10 mouse cellular contexts compared by ENCODE assay signal in genomic region chr1:72826446-72826845, GRCm38 (mm10). TPM values are rescaled to one million over a fixed set of nuclear protein-coding genes. Genes with fewer than 3 reads are reported as not detected.
DNase-seq lines count a peak whose midpoint lies in the region; ATAC-seq and TF ChIP-seq lines count a peak whose summit lies in the region.
"Had no signal": no experiment of that assay in that cellular context is flagged by ENCODE, and none has a peak within 500 bp of the region (broad histone marks: within the 10 kb centered on the region; RNA-seq: fewer than 3 reads in every experiment).

No protein-coding gene starts in this region.

- H3K36me3 ChIP-seq in E14TG2a.4 (ENCODE audit: insufficient read depth, low read length), result peaks cover 42% of the 10 kb centered on the region
- peaks cover 38% of the 10 kb centered on the region for H3K36me3 ChIP-seq in hindbrain, embryonic 10.5 days
- H3K36me3 ChIP-seq in midbrain, embryonic 13.5 days, result peaks cover 17% of the 10 kb centered on the region

- no peaks in the 10 kb centered on the region for H3K9me3 ChIP-seq in E14TG2a.4 (ENCODE audit: low read length)
- 0 out of 2 replicates have a peak, but pooled peaks cover 4% of the 10 kb centered on the region for H3K9me3 ChIP-seq in hindbrain, embryonic 10.5 days
- no peaks in the 10 kb centered on the region; the same call in 1 of the 2 replicates for H3K9me3 ChIP-seq in midbrain, embryonic 13.5 days

- peak overlapping the region; percentile 92 for H3K4me2 ChIP-seq in midbrain, embryonic 13.5 days (replicated peaks)

- H3K27ac ChIP-seq in hindbrain, embryonic 10.5 days, result peak overlapping the region; percentile 94
- peak overlapping the region; percentile 91 for H3K27ac ChIP-seq in midbrain, embryonic 13.5 days

- peak overlapping the region; percentile 98 for H3K4me3 ChIP-seq in E14TG2a.4 (replicated peaks; ENCODE audit: low read length)
- peak overlapping the region; percentile 83 for H3K4me3 ChIP-seq in hindbrain, embryonic 10.5 days
- H3K4me3 ChIP-seq in midbrain, embryonic 13.5 days (replicated peaks), result peak overlapping the region; percentile 86

- peak; percentile 84 for DNase-seq in R1 (ENCODE audit: low read depth, low spot score)
- DNase-seq in hindbrain, embryonic 10.5 days (ENCODE audit: low spot score), result peak; percentile 66
- DNase-seq in cerebellum, adult 9-10 months, result no peak
- DNase-seq in kidney, postnatal 10 days, result no peak
- DNase-seq: kidney, postnatal 36 days; thymus, adult 18-20 months had no signal

- H3K9ac ChIP-seq in midbrain, embryonic 13.5 days (replicated peaks), result peak overlapping the region; percentile 90

- H3K27me3 ChIP-seq in E14TG2a.4 (ENCODE audit: insufficient read depth, low read length), result no peaks in the 10 kb centered on the region
- peaks cover 15% of the 10 kb centered on the region for H3K27me3 ChIP-seq in hindbrain, embryonic 10.5 days (ENCODE audit: insufficient read depth, poor library complexity, severe bottlenecking)
- H3K27me3 ChIP-seq in midbrain, embryonic 13.5 days, result no peaks in the 10 kb centered on the region; the same call in 1 of the 2 replicates

- 0 out of 2 replicates have a peak, but pooled peaks have one; percentile 6 for ATAC-seq in midbrain, embryonic 13.5 days
- ATAC-seq in frontal cortex, adult (ENCODE audit: low TSS enrichment), result no peak
- ATAC-seq in granulocyte monocyte progenitor cell, adult 5-6 weeks (replicated peaks; ENCODE audit: poor library complexity, severe bottlenecking), result no peak

- 0% methylated on average over 6 of the region's 6 CpGs for WGBS in hindbrain, embryonic 10.5 days
- 0% methylated on average over 6 of the region's 6 CpGs for WGBS in midbrain, embryonic 13.5 days

- H3K4me1 ChIP-seq in E14TG2a.4 (replicated peaks; ENCODE audit: low read depth, low read length), result peaks cover 62% of the 10 kb centered on the region
- H3K4me1 ChIP-seq in hindbrain, embryonic 10.5 days (replicated peaks), result peaks cover 60% of the 10 kb centered on the region
- H3K4me1 ChIP-seq in midbrain, embryonic 13.5 days (replicated peaks), result peaks cover 46% of the 10 kb centered on the region

- no peak for TF ChIP-seq CTCF in E14TG2a.4 (conservative IDR thresholded peaks at IDR 0.05; ENCODE audit: low read length)

RNA-seq across cellular contexts. Expression of gene Igfbp2, which starts 2.1 kb away (rescaled TPM):
- polyA plus RNA-seq in hindbrain, embryonic 10.5 days (2016; fragmentation: Nextera tagmentation; extraction: Ambion mirVana), result 493 and 750 TPM in 2 replicates
- 294 and 385 TPM in 2 replicates for polyA plus RNA-seq in midbrain, embryonic 13.5 days (2015; fragmentation: Nextera tagmentation; extraction: Ambion mirVana)
- not detected in 2 replicates for total RNA-seq in granulocyte monocyte progenitor cell, adult 5-6 weeks (2014; fragmentation: Nextera tagmentation)
- not detected in 2 replicates for total RNA-seq in granulocyte monocyte progenitor cell, adult 5-6 weeks (2017)

RNA-seq across cellular contexts. Expression of gene Igfbp5, which starts 48.2 kb away (rescaled TPM):
- 35.4 and 40.7 TPM in 2 replicates for polyA plus RNA-seq in hindbrain, embryonic 10.5 days (2016; fragmentation: Nextera tagmentation; extraction: Ambion mirVana)
- polyA plus RNA-seq in midbrain, embryonic 13.5 days (2015; fragmentation: Nextera tagmentation; extraction: Ambion mirVana), result 28.7 and 31.8 TPM in 2 replicates
- not detected in 2 replicates for total RNA-seq in granulocyte monocyte progenitor cell, adult 5-6 weeks (2014; fragmentation: Nextera tagmentation)
- total RNA-seq in granulocyte monocyte progenitor cell, adult 5-6 weeks (2017), result 0.09 TPM in 1 of 2 replicates, not detected in the other

Comparison
In these comparisons a context has a peak if more than half of its experiments do, and no peak if none do; other contexts are left out.
1. DNase-seq: peak in R1 (single experiment) and hindbrain, embryonic 10.5 days (single experiment); none in cerebellum, adult 9-10 months (single experiment) and kidney, postnatal 10 days (single experiment).
2. Peak in every context shown above with its lines, with median percentiles within 50 percentile points of each other: H3K4me3 ChIP-seq.